Mouse (Mus musculus) ES-E14 (cell line): ENCODE data around the gene Fabp3.

Experiments
- MAFK ChIP-seq: IDR thresholded peaks from 2 replicates; pipeline ENCODE4 v1.6.1; 2014; ENCODE audit warnings: mild to moderate bottlenecking, low read depth, low read length, inconsistent platforms; ENCODE audit not compliant: insufficient read depth
- ZC3H11A ChIP-seq: IDR thresholded peaks from 2 replicates; pipeline ENCODE4 v1.6.1; 2012; ENCODE audit warnings: low read depth, mild to moderate bottlenecking, inconsistent platforms, low read length, borderline replicate concordance
- ZNF384 ChIP-seq: IDR thresholded peaks from 2 replicates; pipeline ENCODE4 v1.6.1; 2012; ENCODE audit warnings: low read depth, low read length, inconsistent platforms

GRCm38 (mm10) chr4:130319564-130319963 is 11.2 kb downstream of the Fabp3 start:
- TF ChIP-seq ZNF384 (no peak), MAFK (no peak), ZC3H11A (no peak)
